In genomic region chr5:65326212-65326611, GRCm38 (mm10) we compare ENCODE assay signal across 8 mouse cellular contexts. TPM values are rescaled to one million over a fixed set of nuclear protein-coding genes. Genes with fewer than 3 reads are reported as not detected.
A peak's percentile ranks its signal among the peaks of the same experiment; 100 is the strongest.
DNase-seq lines count a peak whose midpoint lies in the region; ATAC-seq and TF ChIP-seq lines count a peak whose summit lies in the region.

No protein-coding gene starts in this region.

- 70% methylated on average over 5 of the region's 5 CpGs for WGBS in lung, embryonic 14.5 days
- 78% methylated on average over 5 of the region's 5 CpGs for WGBS in liver, embryonic 11.5 days

- H3K36me3 ChIP-seq in lung, embryonic 14.5 days (ENCODE audit: insufficient read depth): 0 out of 2 replicates have a peak, but pooled peaks cover 2% of the 10 kb centered on the region
- H3K36me3 ChIP-seq in liver, embryonic 11.5 days (ENCODE audit: control insufficient read depth, insufficient read depth, low read length): peaks cover 7% of the 10 kb centered on the region

- intact Hi-C loops in left cerebral cortex, postnatal 10 days (cut with DNase I): no loop called here

- peak overlapping the region; percentile 61; the same call in 1 of the 2 replicates for H3K27ac ChIP-seq in lung, embryonic 14.5 days (ENCODE audit: low read depth)
- no peak overlapping the region for H3K27ac ChIP-seq in liver, embryonic 11.5 days (ENCODE audit: low read depth, low read length)

- no peak for DNase-seq in lung, embryonic 14.5 days
- no peak for DNase-seq in lung, postnatal 4 days
- no peak for DNase-seq in liver, embryonic 11.5 days (ENCODE audit: low spot score)
- DNase-seq in urinary bladder, adult 18-20 months (ENCODE audit: low spot score in 2 of 2): no peak
- DNase-seq in left cerebral cortex, postnatal 10 days (ENCODE audit: extremely low spot score in 1 of 2, low spot score in 2 of 2): no peak
- DNase-seq in cerebellum, adult 9-11 months: no peak

- no peak for ATAC-seq in lung, embryonic 14.5 days (ENCODE audit: insufficient read depth)
- ATAC-seq in common myeloid progenitor, adult 5-6 weeks (replicated peaks; ENCODE audit: low read depth, poor library complexity, severe bottlenecking): peak; percentile 71
- no peak for ATAC-seq in liver, embryonic 11.5 days (replicated peaks; ENCODE audit: low FRiP score)
- peak; percentile 44 for ATAC-seq in neutrophil, adult 5-6 weeks (ENCODE audit: extremely low read depth, insufficient number of reproducible peaks, low FRiP score, poor library complexity, severe bottlenecking)

- no peaks in the 10 kb centered on the region for H3K27me3 ChIP-seq in lung, embryonic 14.5 days (ENCODE audit: insufficient read depth, low read length)
- no peaks in the 10 kb centered on the region for H3K27me3 ChIP-seq in liver, embryonic 11.5 days (replicated peaks; ENCODE audit: control insufficient read depth, insufficient read depth, low read length)

- TF ChIP-seq CTCF in lung, embryonic 14.5 days (IDR thresholded peaks at IDR 0.05; ENCODE audit: low read depth): no peak

- H3K4me3 ChIP-seq in lung, embryonic 14.5 days (ENCODE audit: low read depth, low read length): no peak overlapping the region
- no peak overlapping the region for H3K4me3 ChIP-seq in liver, embryonic 11.5 days (ENCODE audit: low read depth, low read length)

- no peaks in the 10 kb centered on the region for H3K9me3 ChIP-seq in lung, embryonic 14.5 days (ENCODE audit: low read depth, low read length)
- no peaks in the 10 kb centered on the region for H3K9me3 ChIP-seq in liver, embryonic 11.5 days (ENCODE audit: control insufficient read depth, low read length)

- 0 out of 2 replicates have a peak, but pooled peaks cover 5% of the 10 kb centered on the region for H3K4me1 ChIP-seq in lung, embryonic 14.5 days (ENCODE audit: insufficient read depth)
- 0 out of 2 replicates have a peak, but pooled peaks cover 5% of the 10 kb centered on the region for H3K4me1 ChIP-seq in liver, embryonic 11.5 days (replicated peaks; ENCODE audit: control insufficient read depth, insufficient read depth, low read length)

- no peak overlapping the region for H3K4me2 ChIP-seq in lung, embryonic 14.5 days
- H3K4me2 ChIP-seq in liver, embryonic 11.5 days: peak overlapping the region; percentile 34

- H3K9ac ChIP-seq in lung, embryonic 14.5 days: no peak overlapping the region
- H3K9ac ChIP-seq in liver, embryonic 11.5 days (ENCODE audit: low read depth, low read length): no peak overlapping the region

RNA-seq across cellular contexts. Expression of gene Rfc1, which starts 9.3 kb away (rescaled TPM):
- 99.9 and 101 TPM in 2 replicates for polyA plus RNA-seq in lung, embryonic 14.5 days (2014; fragmentation: Nextera tagmentation; extraction: Ambion mirVana)
- total RNA-seq in common myeloid progenitor, adult 5-6 weeks (2017): 122 and 172 TPM in 2 replicates
- polyA plus RNA-seq in liver, embryonic 11.5 days (2014; fragmentation: Nextera tagmentation; extraction: Ambion mirVana): 82.3 and 83.3 TPM in 2 replicates
- total RNA-seq in neutrophil, adult 5-6 weeks (2017): 120 and 132 TPM in 2 replicates
- total RNA-seq in left cerebral cortex, postnatal 10 days (2021): 10 to 100 TPM; 20.7 to 22.4 TPM

RNA-seq across cellular contexts. Expression of gene Klb, which starts 21.9 kb away (rescaled TPM):
- not detected in 2 replicates for polyA plus RNA-seq in lung, embryonic 14.5 days (2014; fragmentation: Nextera tagmentation; extraction: Ambion mirVana)
- not detected in 2 replicates for total RNA-seq in common myeloid progenitor, adult 5-6 weeks (2017)
- polyA plus RNA-seq in liver, embryonic 11.5 days (2014; fragmentation: Nextera tagmentation; extraction: Ambion mirVana): 10.8 and 11.6 TPM in 2 replicates
- total RNA-seq in neutrophil, adult 5-6 weeks (2017): not detected in 2 replicates
- under 1 TPM; 0.36 to 0.39 TPM for total RNA-seq in left cerebral cortex, postnatal 10 days (2021)

Comparison
In these comparisons a context has a peak if more than half of its experiments do, and no peak if none do; other contexts are left out.
1. ATAC-seq: peak in common myeloid progenitor, adult 5-6 weeks (single experiment) and neutrophil, adult 5-6 weeks (single experiment); none in lung, embryonic 14.5 days (single experiment) and liver, embryonic 11.5 days (single experiment).